Mouse (Mus musculus) spleen, adult 2 months (tissue): ENCODE measurements around the gene Fuca1. TPM values are rescaled to one million over a fixed set of nuclear protein-coding genes. Genes with fewer than 3 reads are reported as not detected.

Experiments
- DNase-seq, 2 experiments: peaks; one replicate each; pipeline versions ENCODE4 v3.0.0 to v3.0.0-alpha.2; 2012 to 2021; ENCODE audit warnings: low spot score in 2 of 2, low read depth in 1 of 2
- H3K27ac ChIP-seq: fragments of 200-500 bp; 2 replicates; pipeline ENCODE4 v1.5.1; 2012; ENCODE audit warnings: low read length, inconsistent platforms; ENCODE audit not compliant: insufficient read depth
- H3K27me3 ChIP-seq: fragments of 200-500 bp; 2 replicates; pipeline ENCODE4 v1.6.1; 2012; ENCODE audit warnings: mild to moderate bottlenecking, moderate library complexity, low read length, inconsistent platforms; ENCODE audit not compliant: control insufficient read depth, insufficient read depth
- H3K36me3 ChIP-seq: fragments of 200-500 bp; 2 replicates; pipeline ENCODE4 v1.6.1; 2012; ENCODE audit warnings: mild to moderate bottlenecking, low read length, inconsistent platforms; ENCODE audit not compliant: control insufficient read depth, insufficient read depth
- H3K4me1 ChIP-seq: fragments of 200-500 bp; 2 replicates; pipeline ENCODE4 v1.6.1; 2011; ENCODE audit warnings: inconsistent platforms; ENCODE audit not compliant: control insufficient read depth, insufficient read depth, insufficient read length
- H3K4me3 ChIP-seq: fragments of 200-500 bp; 2 replicates; pipeline ENCODE4 v1.5.1; 2011; ENCODE audit warnings: mild to moderate bottlenecking, inconsistent platforms; ENCODE audit not compliant: insufficient read depth, insufficient read length; ENCODE audit errors: extremely low read depth
- CTCF ChIP-seq: fragments of 200-500 bp; IDR thresholded peaks from 2 replicates; pipeline ENCODE4 v1.5.1; 2011; ENCODE audit warnings: mild to moderate bottlenecking, inconsistent platforms; ENCODE audit not compliant: insufficient read depth, insufficient read length, insufficient replicate concordance; ENCODE audit errors: extremely low read depth
- POLR2A ChIP-seq: fragments of 200-500 bp; IDR thresholded peaks from 2 replicates; pipeline ENCODE4 v1.6.1; 2011; ENCODE audit warnings: low read depth, low read length, inconsistent platforms
- WGBS: fragments of 180-500 bp; shearing (Covaris S2); methylation state at CpG from one replicate; pipeline ENCODE4 v1.1.7; 2018; 5-methylcytosine and 5-hydroxymethylcytosine counted together
- polyA plus RNA-seq: library from polyadenylated mRNA; depleted of rRNA; stranded (reverse); fragments of >200 nt; gene quantifications from 2 replicates; pipeline ENCODE4 v1.2.3, GENCODE M21; 2012

Fuca1 gene
- polyA plus RNA-seq, 1 experiment = 45.7 TPM

- peaks cover 13% of the 10 kb centered on the region; the same call in 1 of the 2 replicates for H3K4me1 ChIP-seq
- no peaks in the 10 kb centered on the region for H3K36me3 ChIP-seq
- H3K4me3 ChIP-seq = no peak overlapping the region
- WGBS = 85% methylated on average over 6 of the region's 6 CpGs
- no peak overlapping the region for H3K27ac ChIP-seq
- no peaks in the 10 kb centered on the region for H3K27me3 ChIP-seq
- DNase-seq = no peak
- TF ChIP-seq CTCF (no peak), POLR2A (no peak)
Measured at GRCm38 (mm10) chr4:135882023-135882422, 38.5 kb upstream of the Fuca1 start.

- DNase-seq = no peak
- Histone ChIP-seq H3K27ac (0 out of 2 replicates have a peak overlapping the region, but pooled peaks have one; percentile 9), H3K27me3 (no peaks in the 10 kb centered on the region), H3K4me3 (no peak overlapping the region), H3K4me1 (peaks cover 9% of the 10 kb centered on the region; the same call in 1 of the 2 replicates), H3K36me3 (no peaks in the 10 kb centered on the region)
- 63% methylated on average over 10 of the region's 10 CpGs for WGBS
- no peak for TF ChIP-seq POLR2A
Measured at GRCm38 (mm10) chr4:135883401-135883851, 37.1 kb upstream of the Fuca1 start.

- no peak for DNase-seq
- H3K4me3 ChIP-seq = no peak overlapping the region
Measured at GRCm38 (mm10) chr4:135883881-135884516, 36.5 kb upstream of the Fuca1 start.

GRCm38 (mm10) chr4:135884531-135884930 is 36.0 kb upstream of the Fuca1 start:
- H3K27me3 ChIP-seq = no peaks in the 10 kb centered on the region
- peaks cover 9% of the 10 kb centered on the region; the same call in 1 of the 2 replicates for H3K4me1 ChIP-seq
- DNase-seq = no peak
- no peak for TF ChIP-seq CTCF
- TF ChIP-seq POLR2A = no peak
- H3K36me3 ChIP-seq = no peaks in the 10 kb centered on the region
- no peak overlapping the region for H3K4me3 ChIP-seq
- 85% methylated on average over 6 of the region's 6 CpGs for WGBS
- no peak overlapping the region for H3K27ac ChIP-seq

More at GRCm38 (mm10) chr4:135883881-135884516, 36.5 kb upstream of the Fuca1 start:
- TF ChIP-seq POLR2A = no peak
- no peak for TF ChIP-seq CTCF
- H3K27ac ChIP-seq = no peak overlapping the region; the same call in 1 of the 2 replicates
- no peaks in the 10 kb centered on the region for H3K27me3 ChIP-seq
- peaks cover 9% of the 10 kb centered on the region; the same call in 1 of the 2 replicates for H3K4me1 ChIP-seq
- 43% methylated on average over 7 of the region's 7 CpGs for whole genome bisulfite sequencing
- H3K36me3 ChIP-seq = no peaks in the 10 kb centered on the region

- no peak overlapping the region for H3K27ac ChIP-seq
- no peak for DNase-seq
- TF ChIP-seq POLR2A (no peak), CTCF (no peak)
- WGBS = 86% methylated on average over 12 of the region's 12 CpGs
- H3K36me3 ChIP-seq = no peaks in the 10 kb centered on the region
- H3K4me3 ChIP-seq = no peak overlapping the region
- H3K4me1 ChIP-seq = peaks cover 9% of the 10 kb centered on the region; the same call in 1 of the 2 replicates
- H3K27me3 ChIP-seq = no peaks in the 10 kb centered on the region
Measured at GRCm38 (mm10) chr4:135885676-135886075, 34.9 kb upstream of the Fuca1 start.

- peaks cover 9% of the 10 kb centered on the region; the same call in 1 of the 2 replicates for H3K4me1 ChIP-seq
- WGBS = 71% methylated on average over 4 of the region's 4 CpGs
- no peak overlapping the region for H3K4me3 ChIP-seq
- no peaks in the 10 kb centered on the region for H3K27me3 ChIP-seq
- no peak overlapping the region for H3K27ac ChIP-seq
- no peaks in the 10 kb centered on the region for H3K36me3 ChIP-seq
- DNase-seq = no peak
- no peak for TF ChIP-seq CTCF
- TF ChIP-seq POLR2A = no peak
Measured at GRCm38 (mm10) chr4:135886184-135886583, 34.4 kb upstream of the Fuca1 start.

- WGBS = 91% methylated on average over 24 of the region's 24 CpGs
- H3K4me1 ChIP-seq = peaks cover 6% of the 10 kb centered on the region; the same call in 1 of the 2 replicates
- H3K4me3 ChIP-seq = no peak overlapping the region
Measured at GRCm38 (mm10) chr4:135888448-135889057, 32.0 kb upstream of the Fuca1 start.

More at GRCm38 (mm10) chr4:135888448-135889057, 32.0 kb upstream of the Fuca1 start:
- DNase-seq = no peak
- TF ChIP-seq CTCF = no peak
- no peak for TF ChIP-seq POLR2A
- Histone ChIP-seq H3K27ac (no peak overlapping the region), H3K27me3 (no peaks in the 10 kb centered on the region), H3K36me3 (no peaks in the 10 kb centered on the region)
